Mouse (Mus musculus): ENCODE results near the gene Aox1. TPM values are rescaled to one million over a fixed set of nuclear protein-coding genes. Genes with fewer than 3 reads are reported as not detected.

Gene Aox1
- total and polyA plus RNA-seq, 3 experiments: 0.04 to 0.24 TPM; not detected in 1

DNA sequence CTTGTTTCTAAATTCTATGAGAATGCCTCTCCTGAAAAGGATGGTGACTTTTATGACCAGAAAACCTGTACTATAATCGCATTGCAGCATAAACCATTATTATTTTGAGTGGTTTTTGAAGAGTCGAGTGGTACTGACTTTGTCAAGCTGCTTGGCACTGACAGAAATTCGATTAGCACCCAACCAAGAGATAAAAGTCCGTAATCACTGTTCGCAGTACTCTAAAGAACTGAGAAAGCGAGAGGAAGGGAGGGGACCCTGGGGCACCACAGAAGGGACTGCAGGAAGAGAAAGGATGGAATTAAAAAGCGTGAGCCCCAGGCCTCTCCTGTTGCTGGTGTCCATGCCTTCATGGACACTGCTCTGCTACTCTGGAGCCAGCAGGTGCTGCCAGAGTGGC is 2.0 kb upstream of the Aox1 start:
- H3K9me3 ChIP-seq (replicated peaks; ENCODE audit: insufficient read depth, low read length): no peaks in the 10 kb centered on the region
- H3K79me2 ChIP-seq (ENCODE audit: control insufficient read depth, insufficient read depth, low read length, poor library complexity): no peaks in the 10 kb centered on the region
- H3K36me3 ChIP-seq (ENCODE audit: control insufficient read depth in 1 of 2, insufficient read depth in 2 of 2, low read length in 2 of 2): peaks cover 3 to 18% of the 10 kb centered on the region in 2 experiments
- peak overlapping the region; percentile 58 for H3K27ac ChIP-seq (ENCODE audit: control insufficient read depth, low read depth, low read length)
- H3K27me3 ChIP-seq (ENCODE audit: control insufficient read depth in 1 of 2, insufficient read depth in 2 of 2, low read length in 2 of 2): no peaks in the 10 kb centered on the region
- peak overlapping the region; percentile 24; the same call in 1 of the 2 replicates for H3K9ac ChIP-seq (ENCODE audit: control insufficient read depth, low read depth, low read length, poor library complexity, severe bottlenecking)
- no peak for TF ChIP-seq MEF2A (IDR thresholded peaks at IDR 0.05; ENCODE audit: extremely low read depth, insufficient replicate concordance, low read depth, low read length, poor library complexity, severe bottlenecking)
- no peak for TF ChIP-seq CHD2 (IDR thresholded peaks at IDR 0.05; ENCODE audit: low read length)
- no peak for TF ChIP-seq POLR2AphosphoS2 (IDR thresholded peaks at IDR 0.05; ENCODE audit: low read length)
- no peak for TF ChIP-seq UBTF (IDR thresholded peaks at IDR 0.05; ENCODE audit: borderline replicate concordance, insufficient read depth, low read depth, low read length)
- peak; percentile 81 for TF ChIP-seq RCOR1 (IDR thresholded peaks at IDR 0.05; ENCODE audit: low read depth, low read length)
- no peak for TF ChIP-seq POLR2A (IDR thresholded peaks at IDR 0.05; ENCODE audit: control insufficient read depth in 1 of 2, insufficient read depth in 1 of 2, low read depth in 1 of 2, low read length in 2 of 2, poor library complexity in 1 of 2)
- TF ChIP-seq CHD1 (IDR thresholded peaks at IDR 0.05; ENCODE audit: low read depth, low read length): no peak
- peak; percentile 77 for TF ChIP-seq GATA1 (IDR thresholded peaks at IDR 0.05; ENCODE audit: low read depth, low read length)
- no peak for TF ChIP-seq JUND (IDR thresholded peaks at IDR 0.05; ENCODE audit: low read depth, low read length)
- no peak for TF ChIP-seq MAX (IDR thresholded peaks at IDR 0.05; ENCODE audit: low read length)
- TF ChIP-seq CTCF (IDR thresholded peaks at IDR 0.05 in 2 of 3, conservative IDR thresholded peaks at IDR 0.05 in 1 of 3; ENCODE audit: control insufficient read depth in 1 of 3, insufficient read depth in 1 of 3, low read depth in 2 of 3, low read length in 3 of 3, poor library complexity in 1 of 3, severe bottlenecking in 1 of 3): no peak
- TF ChIP-seq USF1 (IDR thresholded peaks at IDR 0.05; ENCODE audit: low read depth, low read length): no peak
- no peak for TF ChIP-seq BHLHE40 (IDR thresholded peaks at IDR 0.05; ENCODE audit: borderline replicate concordance, low read depth, low read length)
- TF ChIP-seq KAT2A (conservative IDR thresholded peaks at IDR 0.05; ENCODE audit: low read depth, low read length): no peak
- no peak for TF ChIP-seq USF2 (IDR thresholded peaks at IDR 0.05; ENCODE audit: borderline replicate concordance in 1 of 2, insufficient read depth in 1 of 2, low read depth in 1 of 2, low read length in 2 of 2)
- TF ChIP-seq TCF12 (IDR thresholded peaks at IDR 0.05; ENCODE audit: low read depth, low read length): peak; percentile 72
- no peak for TF ChIP-seq ELF1 (IDR thresholded peaks at IDR 0.05; ENCODE audit: low read depth, low read length)
- TF ChIP-seq SIN3A (IDR thresholded peaks at IDR 0.05; ENCODE audit: low read length): no peak; the same call in 1 of the 2 replicates
- no peak for TF ChIP-seq MAFK (IDR thresholded peaks at IDR 0.05; ENCODE audit: borderline replicate concordance, low read depth, low read length)
- TF ChIP-seq NELFE (IDR thresholded peaks at IDR 0.05; ENCODE audit: low read depth, low read length): no peak
- TF ChIP-seq SMC3 (IDR thresholded peaks at IDR 0.05; ENCODE audit: low read depth, low read length): no peak
- TF ChIP-seq ZKSCAN1 (IDR thresholded peaks at IDR 0.05; ENCODE audit: low read depth, low read length): no peak
- TF ChIP-seq EP300 (IDR thresholded peaks at IDR 0.05; ENCODE audit: low read depth in 1 of 2, low read length in 2 of 2): peak; percentile 72 to 79
- no peak for TF ChIP-seq MYC (IDR thresholded peaks at IDR 0.05; ENCODE audit: low read depth, low read length)
- TF ChIP-seq NRF1 (IDR thresholded peaks at IDR 0.05; ENCODE audit: insufficient read depth, low read depth, low read length, poor library complexity, severe bottlenecking): no peak
- no peak for TF ChIP-seq HCFC1 (IDR thresholded peaks at IDR 0.05; ENCODE audit: low read depth, low read length)
- TF ChIP-seq MXI1 (IDR thresholded peaks at IDR 0.05; ENCODE audit: low read depth, low read length): no peak
- TF ChIP-seq MYB (IDR thresholded peaks at IDR 0.05; ENCODE audit: low read depth, low read length): no peak
- no peak for TF ChIP-seq POLR2AphosphoS5 (IDR thresholded peaks at IDR 0.05; ENCODE audit: borderline replicate concordance, low read depth, low read length)
- 0 out of 2 replicates have a peak, but pooled peaks have one; percentile 4 for TF ChIP-seq TAL1 (IDR thresholded peaks at IDR 0.05; ENCODE audit: low read length)
- TF ChIP-seq ETS1 (IDR thresholded peaks at IDR 0.05; ENCODE audit: low read depth, low read length): peak; percentile 52; the same call in 1 of the 2 replicates
- TF ChIP-seq ZNF384 (IDR thresholded peaks at IDR 0.05; ENCODE audit: low read depth, low read length): no peak
- no peak for TF ChIP-seq GABPA (IDR thresholded peaks at IDR 0.05; ENCODE audit: low read depth, low read length)
- no peak for TF ChIP-seq RAD21 (IDR thresholded peaks at IDR 0.05; ENCODE audit: low read depth, low read length)
- peaks cover 8 to 9% of the 10 kb centered on the region in 2 experiments for H3K4me1 ChIP-seq (ENCODE audit: control insufficient read depth in 1 of 2, insufficient read depth in 2 of 2, low read length in 2 of 2)
- H3K4me3 ChIP-seq (ENCODE audit: control insufficient read depth in 1 of 2, insufficient read depth in 1 of 2, low read depth in 2 of 2, low read length in 2 of 2): peak overlapping the region; percentile 4 to 25; a peak in 1 of 4 replicates
- DNase-seq (ENCODE audit: low read depth, low spot score): peak; percentile 54
